Mouse (Mus musculus): ENCODE results near the gene Bicra.

- TF ChIP-seq GATA1 (IDR thresholded peaks at IDR 0.05; ENCODE audit: borderline replicate concordance, low read length): no peak
- TF ChIP-seq FLI1 (IDR thresholded peaks at IDR 0.05; ENCODE audit: low read length): no peak
These were observed 24.2 kb upstream of the Bicra start for GRCm38 (mm10) chr7:16071906-16072305.
